Mouse (Mus musculus): ENCODE data around the gene Gm21119. TPM values are rescaled to one million over a fixed set of nuclear protein-coding genes. Genes with fewer than 3 reads are reported as not detected.

Gm21119 gene
- polyA plus RNA-seq (2014; fragmentation: Illumina TruSeq; extraction: RNeasy Lipid Tissue Mini Kit (QIAGEN cat#74804); ENCODE audit: low replicate concordance) = 0.26 TPM

DNA sequence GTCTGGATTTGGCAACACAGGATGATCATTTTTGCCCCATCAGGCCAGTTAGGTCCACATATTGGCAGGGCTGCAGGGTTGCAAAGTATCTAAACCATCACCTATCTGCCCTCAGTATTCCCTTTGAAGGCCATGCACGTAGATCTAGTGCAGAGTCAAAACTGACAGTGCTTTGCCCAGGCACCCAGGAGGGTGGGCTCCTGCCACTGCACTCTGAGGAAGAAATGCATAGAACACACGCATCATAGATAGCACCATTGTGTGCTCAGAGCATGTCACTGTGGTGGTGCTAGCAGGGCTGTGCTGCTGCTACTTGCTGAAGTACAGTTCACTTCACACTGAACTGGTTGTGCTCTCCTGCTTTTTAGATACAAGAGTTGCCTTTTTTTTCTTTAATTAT, at the start of gene Gm21119:
TSS of gene Gm21119 (plus strand) at position 301 of the 400 bp plus-strand sequence.

